Mouse (Mus musculus): ENCODE measurements at regions not wholly inside any gene's neighbourhood (a gene's known extent, or its start where the extent isn't known, plus 50 kb on each side); places are given as distances from the start of the nearest gene placed in this dataset.

DNA sequence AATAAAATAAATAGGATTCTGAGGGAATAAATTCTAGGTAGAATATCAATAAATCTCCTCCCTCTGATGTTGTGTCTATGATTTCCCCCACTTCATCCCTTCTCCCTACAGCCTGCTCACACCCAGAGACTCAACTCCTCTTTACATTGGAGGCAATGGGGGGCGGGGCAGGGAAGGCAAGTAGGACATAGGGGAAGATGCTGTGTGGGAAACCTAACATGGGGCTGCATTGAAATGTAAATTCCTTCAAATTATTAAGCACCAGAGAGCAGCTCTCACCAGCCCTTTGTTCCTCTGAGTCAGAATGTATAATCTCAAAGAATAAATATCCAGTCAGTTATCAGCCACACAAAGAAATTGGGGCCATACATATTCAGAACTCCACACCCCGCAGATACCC, 91.6 kb downstream of the Nuf2 start:
- in situ Hi-C loops (cut with MboI; ENCODE audit: low sequenced_read_pairs): no loop called here

DNA sequence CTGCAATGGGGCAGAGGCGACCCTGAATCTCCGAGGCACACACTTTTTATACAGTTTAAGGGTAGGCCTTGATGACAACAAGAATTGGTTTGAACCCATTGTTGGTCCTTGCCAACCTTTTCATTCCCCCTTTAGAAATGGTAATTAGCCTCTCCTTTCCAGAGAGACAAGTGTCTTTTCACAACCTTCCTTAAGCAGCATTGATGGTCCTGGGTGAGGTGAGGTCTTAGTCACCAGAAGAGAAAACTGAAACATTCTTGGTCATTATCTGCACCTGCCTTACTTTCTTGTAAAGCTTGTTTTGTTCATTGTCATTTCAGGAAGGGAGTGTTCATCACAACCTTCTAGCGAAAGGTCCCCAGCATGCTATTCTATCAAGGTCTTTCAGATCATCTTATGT, 93.3 kb downstream of the Nuf2 start:
- in situ Hi-C loops (cut with MboI; ENCODE audit: low sequenced_read_pairs): no loop called here

DNA sequence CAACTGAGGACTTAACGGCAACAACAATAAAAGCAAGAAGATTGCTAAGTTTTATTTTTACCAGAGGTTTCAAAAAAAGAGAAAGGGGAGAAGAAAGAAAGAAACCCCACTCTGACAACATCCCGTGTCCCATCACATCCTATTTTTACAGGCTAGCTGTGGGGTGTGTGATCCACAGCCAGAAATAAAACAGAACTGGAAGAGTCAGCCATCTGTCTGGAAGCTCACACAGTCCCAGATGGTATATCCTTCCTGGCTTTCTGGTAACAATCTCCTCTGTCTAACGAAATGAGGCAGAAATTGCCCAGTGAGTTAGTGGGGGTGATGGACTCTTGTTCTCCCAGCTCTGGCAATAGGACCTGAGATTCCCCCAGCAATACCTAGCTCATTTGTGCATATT, 108.9 kb downstream of the Nuf2 start:
- in situ Hi-C loops (cut with MboI; ENCODE audit: low sequenced_read_pairs): no loop called here

DNA sequence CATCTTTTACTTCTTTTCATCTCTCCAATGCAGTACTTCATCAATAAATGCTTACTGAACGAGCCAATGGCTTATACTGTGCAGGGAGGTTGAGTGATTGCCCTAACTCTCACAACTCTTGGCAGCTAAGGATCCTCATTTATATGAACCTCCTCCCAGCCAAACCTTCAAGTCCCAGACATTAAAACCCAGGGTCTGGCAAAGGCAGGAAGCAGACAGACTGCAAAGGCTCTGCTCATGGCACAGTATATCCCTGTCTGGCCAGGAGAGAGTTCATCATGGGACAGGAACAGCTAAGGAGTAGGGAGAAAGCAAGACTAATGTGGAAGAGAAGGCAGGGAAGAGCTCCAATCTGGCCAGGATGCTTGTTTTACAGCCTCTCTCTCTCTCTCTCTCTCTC, 109.6 kb downstream of the Nuf2 start:
- in situ Hi-C loops (cut with MboI; ENCODE audit: low sequenced_read_pairs): no loop called here

DNA sequence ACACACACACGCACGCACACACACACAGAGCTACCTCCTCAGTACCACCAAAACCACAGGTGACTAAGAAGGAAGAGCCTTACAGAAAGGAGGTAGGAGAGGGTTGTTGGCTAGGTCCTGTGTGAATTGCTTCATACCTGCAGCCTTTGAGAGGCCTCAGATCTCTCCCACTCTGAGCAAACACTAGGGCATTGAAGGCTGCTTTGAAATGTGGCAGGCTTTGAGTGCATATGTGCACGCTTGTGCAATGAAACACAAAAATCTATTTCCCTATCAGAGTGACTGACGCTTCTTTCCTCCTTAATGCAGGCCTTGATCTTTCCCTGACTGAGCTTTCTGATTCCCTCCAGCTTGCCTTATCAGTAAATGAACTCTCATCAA, 112.6 kb downstream of the Nuf2 start:
- in situ Hi-C loops (cut with MboI; ENCODE audit: low sequenced_read_pairs): no loop called here

DNA sequence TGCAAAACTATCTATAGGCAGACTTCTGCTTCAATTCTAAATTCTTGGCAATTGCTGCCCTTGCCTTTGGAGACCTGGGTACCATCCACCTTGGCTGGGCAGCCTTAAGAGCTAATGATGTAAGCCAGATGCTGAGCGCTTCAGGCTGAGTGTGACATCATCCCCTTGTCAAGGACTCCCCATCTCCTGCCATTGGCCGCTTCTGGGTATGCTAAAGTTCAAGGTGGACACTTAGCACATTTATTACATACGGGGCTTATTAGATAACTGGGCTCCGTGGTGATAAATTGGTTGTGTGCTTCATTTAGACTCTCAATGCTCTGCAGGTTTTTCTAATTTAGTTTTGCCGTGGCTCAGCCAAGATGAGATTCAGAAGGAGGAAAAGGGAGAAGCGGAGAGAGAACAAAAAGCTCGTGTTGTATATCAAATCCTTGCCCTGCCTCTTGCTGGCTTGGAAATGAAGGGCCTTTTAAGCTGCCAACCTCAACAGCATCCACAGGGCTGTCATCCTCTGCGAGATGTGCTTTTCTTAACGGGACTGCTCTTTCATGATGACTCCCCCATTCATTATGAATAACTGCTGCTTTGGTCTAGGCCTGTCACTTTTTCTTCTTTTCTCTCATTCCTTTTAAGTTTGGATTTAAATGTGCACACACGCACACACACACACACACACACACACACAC, 113.1 kb downstream of the Nuf2 start:
- in situ Hi-C loops (cut with MboI; ENCODE audit: low sequenced_read_pairs): no loop called here

DNA sequence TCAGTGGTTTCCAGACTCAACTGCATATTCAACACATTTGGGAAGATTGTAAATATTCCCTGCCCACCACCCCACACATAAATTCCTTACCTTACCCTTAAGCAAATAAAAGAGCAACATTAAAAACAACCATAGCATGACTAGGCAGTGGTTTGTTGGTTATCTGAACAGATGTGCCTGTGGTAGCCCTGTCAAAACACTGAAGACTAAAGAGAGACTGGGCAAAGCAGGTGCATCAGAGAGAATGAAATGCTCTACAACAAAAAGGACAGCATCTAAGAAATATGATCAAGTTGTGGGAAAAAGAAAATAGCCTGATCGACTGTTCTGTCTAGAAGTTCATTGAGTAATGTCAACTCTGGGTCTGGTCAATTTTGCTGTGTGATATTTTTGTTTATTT, 114.6 kb downstream of the Nuf2 start:
- in situ Hi-C loops (cut with MboI; ENCODE audit: low sequenced_read_pairs): no loop called here

DNA sequence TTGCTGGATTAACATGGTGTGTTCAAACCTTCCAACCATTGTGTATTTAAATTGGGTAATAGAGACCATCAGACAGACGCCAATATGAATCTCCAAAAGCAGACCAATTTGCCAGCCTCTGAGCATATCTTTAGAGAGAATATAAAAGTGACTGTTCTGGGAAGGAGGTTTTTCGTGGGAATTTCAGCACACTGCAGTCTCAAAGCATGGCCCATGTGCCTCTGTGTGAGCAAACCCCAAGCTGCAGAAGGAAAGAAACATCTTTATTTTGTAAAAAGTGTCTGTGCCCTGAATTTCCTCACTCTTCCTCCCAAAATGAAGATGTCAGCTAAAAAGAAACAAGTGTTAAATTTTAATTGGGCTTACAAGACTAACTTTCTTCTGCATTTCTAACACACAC, 123.1 kb downstream of the Nuf2 start:
- in situ Hi-C loops (cut with MboI; ENCODE audit: low sequenced_read_pairs): no loop called here

DNA sequence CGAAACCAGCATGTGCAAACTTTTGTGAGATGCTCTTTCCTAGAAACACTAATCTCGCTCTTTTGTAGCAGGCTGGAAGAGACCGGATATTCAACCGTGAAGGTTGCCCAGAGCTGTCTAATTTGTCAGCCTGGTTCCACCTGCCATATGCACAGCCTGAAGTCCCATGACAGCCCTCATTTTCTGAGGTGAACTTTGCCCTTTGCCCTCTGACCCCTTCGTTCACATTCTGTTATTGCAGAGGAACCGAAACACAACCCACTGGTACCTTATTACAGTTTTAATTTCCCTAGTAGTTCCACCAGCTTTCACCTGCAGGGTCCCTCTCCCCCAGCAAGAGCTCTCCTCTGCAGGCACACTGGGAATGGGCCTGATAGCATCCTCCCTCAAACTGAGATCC, 130.4 kb downstream of the Nuf2 start:
- in situ Hi-C loops (cut with MboI; ENCODE audit: low sequenced_read_pairs): no loop called here

DNA sequence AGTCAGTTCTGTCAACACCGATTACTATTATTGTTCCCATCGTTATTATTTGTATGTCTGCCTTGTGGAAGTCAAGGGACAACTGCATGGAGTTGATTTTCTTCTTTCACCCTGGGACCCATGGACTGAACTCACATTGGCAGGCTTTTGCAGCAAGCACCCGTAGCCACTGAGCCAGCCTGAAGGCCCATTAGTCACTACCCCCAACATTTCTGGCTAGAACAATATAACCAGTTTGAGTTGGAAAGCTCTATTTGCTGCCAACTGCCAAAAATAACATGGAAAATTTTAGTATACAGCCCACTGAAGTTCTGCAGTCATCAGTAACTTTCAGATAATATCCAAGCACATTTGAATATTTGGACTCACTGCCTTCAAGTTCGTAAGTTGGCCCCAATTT, 133.9 kb downstream of the Nuf2 start:
- in situ Hi-C loops (cut with MboI; ENCODE audit: low sequenced_read_pairs): no loop called here

DNA sequence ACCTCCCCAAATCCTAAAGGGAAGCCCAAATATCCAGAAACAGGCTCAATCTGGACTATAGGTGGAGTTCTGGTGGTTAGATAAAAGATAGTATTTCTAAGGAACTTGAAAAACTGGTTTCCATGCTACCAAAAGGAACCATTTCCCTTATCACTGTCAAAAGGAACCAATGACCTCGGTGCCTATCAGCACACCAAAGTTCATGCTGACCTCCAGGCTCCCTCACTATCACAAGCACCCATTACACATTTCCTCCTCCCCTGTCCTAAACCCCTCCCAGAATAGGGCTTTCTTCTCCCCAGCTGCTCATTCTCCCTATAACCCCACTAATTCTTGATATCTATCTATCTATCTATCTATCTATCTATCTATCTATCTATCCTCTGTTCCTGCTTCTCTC, 144.2 kb downstream of the Nuf2 start:
- in situ Hi-C loops (cut with MboI; ENCODE audit: low sequenced_read_pairs): no loop called here

DNA sequence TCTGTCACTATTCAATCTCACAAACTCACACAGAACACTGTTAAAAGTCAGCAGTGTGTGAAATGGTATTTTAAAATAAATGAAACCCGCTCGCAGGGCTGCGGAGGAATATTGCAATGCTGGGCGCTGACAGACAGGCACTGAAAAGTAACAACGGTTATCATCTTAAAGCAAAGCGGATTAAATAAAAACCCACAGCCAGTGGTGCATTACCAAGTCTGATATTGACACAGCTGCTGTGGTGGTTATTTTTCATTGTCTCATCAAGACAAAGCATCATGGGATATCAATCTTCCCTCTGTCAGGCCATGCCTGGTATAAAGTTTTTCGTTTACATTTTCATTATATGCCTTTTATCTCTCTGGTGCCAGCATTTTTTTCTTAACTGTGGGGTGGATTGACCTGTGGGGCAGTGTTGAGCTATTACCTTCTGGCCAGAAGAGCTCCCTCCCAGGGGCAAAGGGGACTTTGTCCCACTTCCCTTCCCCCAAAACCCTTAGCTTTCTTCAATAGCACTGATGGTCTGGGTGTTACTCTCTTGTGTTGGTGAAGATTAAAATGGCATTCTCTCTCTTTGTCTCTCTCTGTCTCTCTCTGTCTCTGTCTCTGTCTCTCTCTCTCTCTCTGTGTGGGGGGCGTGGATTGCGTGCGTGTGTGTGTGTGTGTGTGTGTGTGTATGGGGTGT, 145.4 kb downstream of the Nuf2 start:
- in situ Hi-C loops (cut with MboI; ENCODE audit: low sequenced_read_pairs): no loop called here

DNA sequence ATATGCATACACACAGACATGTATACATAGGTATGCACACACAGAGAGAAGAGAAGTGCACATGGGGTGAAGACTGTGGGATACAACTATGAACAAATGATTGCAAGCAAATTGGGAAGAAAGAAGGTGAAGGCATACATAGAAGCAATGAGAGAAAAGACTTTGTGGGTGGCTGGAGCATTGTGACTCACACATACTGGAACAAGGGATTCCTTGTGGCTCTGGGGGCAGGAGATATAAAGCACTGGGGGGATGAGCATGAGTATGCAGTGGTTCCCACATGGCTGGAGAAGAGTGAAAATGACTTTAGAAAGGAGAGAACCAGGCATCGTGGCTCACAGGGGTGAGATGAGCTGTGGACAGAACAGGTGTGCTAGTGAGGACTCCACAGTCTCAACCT, 156.6 kb downstream of the Nuf2 start:
- in situ Hi-C loops (cut with MboI; ENCODE audit: low sequenced_read_pairs): loop anchor here (25.0 kb wide), 1 partner anchor 1962 kb away; no protein-coding TSS in a partner anchor

DNA sequence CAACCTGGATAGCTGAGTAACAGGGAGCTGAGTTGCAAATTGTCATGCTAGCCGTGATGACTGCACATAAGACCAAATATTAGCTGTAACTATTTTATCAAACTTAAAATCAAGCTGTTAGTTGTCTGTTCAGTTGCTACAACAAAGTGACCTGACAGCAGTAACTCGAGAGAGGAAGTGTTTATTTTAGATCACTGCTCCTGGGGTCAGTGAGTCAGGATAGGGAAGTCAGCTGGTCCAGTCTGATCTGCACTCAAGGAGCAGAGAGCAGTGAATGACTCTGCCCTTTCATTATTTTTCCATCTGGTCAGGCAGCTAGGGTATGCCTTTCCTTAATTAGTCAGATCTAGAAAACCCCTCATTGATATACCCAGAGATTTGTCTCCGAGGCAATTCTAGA, 162.5 kb downstream of the Nuf2 start:
- in situ Hi-C loops (cut with MboI; ENCODE audit: low sequenced_read_pairs): loop anchor here (25.0 kb wide), 1 partner anchor 1956 kb away; no protein-coding TSS in a partner anchor

DNA sequence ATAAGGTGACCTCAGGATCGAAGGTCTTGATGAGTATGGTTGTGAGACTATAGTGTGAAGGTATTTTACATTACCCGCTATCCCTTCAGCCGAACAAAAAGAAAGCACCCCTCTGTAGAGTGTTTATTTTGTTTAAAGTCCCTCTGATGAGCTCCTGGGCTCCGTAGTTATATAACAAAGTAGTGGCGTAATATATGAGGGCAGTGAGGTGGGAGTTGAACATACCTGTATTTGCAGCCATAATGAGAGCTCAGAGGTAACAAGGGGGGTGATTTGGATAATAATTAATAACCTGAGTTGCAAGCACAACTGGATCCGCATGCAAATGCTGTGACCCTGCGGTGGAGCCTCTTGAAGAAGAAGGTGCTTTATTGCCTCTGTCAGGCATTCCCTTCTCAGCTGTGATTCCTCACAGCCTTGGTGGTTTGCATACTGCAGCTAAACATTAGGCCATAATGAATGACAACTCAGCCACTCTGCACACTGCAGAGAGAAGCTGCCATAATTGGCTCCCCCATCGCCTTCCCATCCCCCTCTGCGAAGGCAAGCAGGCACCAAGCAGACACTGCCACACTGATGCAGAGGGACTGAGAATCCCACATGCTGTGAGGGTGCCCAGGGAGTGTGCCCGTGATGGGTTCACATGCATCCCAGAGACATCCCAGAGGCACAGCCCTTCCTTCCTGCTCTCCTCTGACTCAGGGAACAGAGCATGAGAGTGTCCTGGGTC, 163.3 kb downstream of the Nuf2 start:
- in situ Hi-C loops (cut with MboI; ENCODE audit: low sequenced_read_pairs): loop anchor here (25.0 kb wide), 1 partner anchor 1956 kb away; no protein-coding TSS in a partner anchor

DNA sequence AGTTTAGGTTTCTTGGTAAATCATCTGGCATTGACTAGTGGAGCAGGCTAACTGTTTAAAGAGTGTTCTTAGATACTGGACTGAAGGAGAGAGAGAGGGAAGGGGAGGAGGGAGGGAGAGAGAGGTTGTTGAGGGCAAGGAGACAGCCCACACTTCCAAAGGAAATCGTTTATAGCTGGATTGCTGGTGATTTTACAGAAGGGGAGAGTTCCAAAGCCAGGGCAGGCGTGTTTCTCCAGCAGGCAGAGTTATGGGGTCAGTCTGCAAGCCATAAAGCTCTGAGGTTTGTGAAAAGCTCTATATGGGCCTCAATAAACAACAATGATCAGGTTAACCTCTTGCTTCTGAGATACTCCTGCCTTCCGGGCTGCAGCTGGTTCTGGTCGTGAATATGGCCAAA, 163.9 kb downstream of the Nuf2 start:
- in situ Hi-C loops (cut with MboI; ENCODE audit: low sequenced_read_pairs): loop anchor here (25.0 kb wide), 1 partner anchor 1955 kb away; no protein-coding TSS in a partner anchor

DNA sequence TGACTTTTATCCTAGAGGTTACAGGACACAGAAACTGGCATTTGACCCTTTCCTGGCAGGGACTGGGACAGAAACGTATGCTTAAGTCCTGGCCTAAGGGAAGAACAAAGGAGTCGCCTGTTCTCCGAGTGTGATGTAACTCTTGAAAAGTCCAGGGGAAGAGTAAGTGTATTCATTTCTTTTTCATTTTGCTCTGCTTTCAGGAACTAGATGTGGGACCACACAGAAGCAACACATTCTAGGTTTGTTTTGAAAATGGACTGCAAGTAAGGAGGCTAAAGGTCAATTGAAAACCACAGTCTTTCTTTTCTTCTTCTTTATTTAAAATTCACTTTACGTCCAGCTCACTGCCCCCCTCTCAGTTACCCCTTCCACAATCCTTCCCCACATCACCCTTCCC, 168.7 kb downstream of the Nuf2 start:
- in situ Hi-C loops (cut with MboI; ENCODE audit: low sequenced_read_pairs): loop anchor here (25.0 kb wide), 1 partner anchor 1950 kb away; no protein-coding TSS in a partner anchor

DNA sequence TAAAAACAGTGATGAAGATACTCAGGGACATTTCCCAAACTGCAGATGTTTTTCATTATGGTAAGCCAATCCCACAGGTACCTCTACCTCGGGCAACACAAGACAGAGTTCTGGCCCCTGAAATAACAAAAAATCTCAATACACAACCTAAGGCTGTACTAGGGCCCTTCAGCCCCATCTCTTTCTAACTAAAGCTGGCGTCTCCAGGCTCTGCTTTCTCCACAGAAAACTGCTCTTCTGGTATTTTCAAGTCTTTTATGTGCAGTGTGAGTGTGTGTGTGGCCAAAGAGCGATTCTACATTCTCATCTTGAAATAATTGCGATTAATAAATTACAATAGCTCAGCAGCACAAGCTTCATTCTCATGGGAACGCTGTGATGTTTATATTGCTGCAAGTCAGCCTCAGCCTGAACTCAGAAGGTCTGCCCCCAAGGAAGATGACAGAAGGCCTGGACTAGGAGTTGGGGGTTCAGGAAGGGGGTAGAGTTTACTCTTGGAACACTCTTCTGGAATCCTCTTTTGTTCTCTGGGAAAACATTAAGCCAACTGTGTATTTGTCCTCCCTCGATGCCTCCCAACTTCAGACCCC, 173.5 kb downstream of the Nuf2 start:
- in situ Hi-C loops (cut with MboI; ENCODE audit: low sequenced_read_pairs): loop anchor here (25.0 kb wide), 1 partner anchor 1945 kb away; no protein-coding TSS in a partner anchor

DNA sequence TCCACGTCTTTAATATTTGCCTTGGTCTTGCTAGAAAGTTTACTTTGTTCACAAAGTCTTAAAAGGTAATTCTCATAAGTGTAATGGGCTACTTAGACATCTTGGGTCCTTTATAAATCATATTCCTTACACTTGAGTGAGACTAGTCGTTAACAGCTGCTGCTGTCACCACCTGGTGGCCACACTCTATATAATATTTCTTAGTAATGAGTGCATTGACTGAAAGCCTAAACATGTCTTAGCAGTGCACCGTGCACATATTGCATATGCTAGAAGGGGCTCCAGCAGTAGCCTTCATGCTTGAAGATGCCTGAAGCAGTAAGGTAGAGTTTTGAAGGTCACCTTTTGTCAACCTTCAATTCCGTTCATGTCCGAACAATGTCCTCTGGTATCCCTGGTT, 177.2 kb downstream of the Nuf2 start:
- in situ Hi-C loops (cut with MboI; ENCODE audit: low sequenced_read_pairs): loop anchor here (25.0 kb wide), 1 partner anchor 1942 kb away; no protein-coding TSS in a partner anchor

DNA sequence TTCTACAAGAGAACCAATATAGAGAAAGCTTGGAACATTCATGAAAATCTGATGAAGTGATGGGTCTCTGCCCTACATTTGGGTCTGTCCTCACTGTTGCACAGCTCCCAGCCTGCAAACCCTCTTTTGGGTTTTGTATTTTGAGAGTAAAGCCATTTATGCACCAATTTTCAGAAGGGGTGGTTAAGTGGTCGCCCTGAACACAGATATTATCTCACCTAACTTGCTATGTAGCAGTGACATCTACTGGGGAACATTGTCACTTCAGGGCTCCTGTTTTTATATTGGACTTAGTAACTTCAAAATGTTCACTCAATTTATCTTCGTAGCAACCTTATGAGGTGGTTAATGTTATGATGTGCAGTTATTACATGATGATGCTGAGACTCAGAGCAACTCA, 183.6 kb downstream of the Nuf2 start:
- in situ Hi-C loops (cut with MboI; ENCODE audit: low sequenced_read_pairs): no loop called here

DNA sequence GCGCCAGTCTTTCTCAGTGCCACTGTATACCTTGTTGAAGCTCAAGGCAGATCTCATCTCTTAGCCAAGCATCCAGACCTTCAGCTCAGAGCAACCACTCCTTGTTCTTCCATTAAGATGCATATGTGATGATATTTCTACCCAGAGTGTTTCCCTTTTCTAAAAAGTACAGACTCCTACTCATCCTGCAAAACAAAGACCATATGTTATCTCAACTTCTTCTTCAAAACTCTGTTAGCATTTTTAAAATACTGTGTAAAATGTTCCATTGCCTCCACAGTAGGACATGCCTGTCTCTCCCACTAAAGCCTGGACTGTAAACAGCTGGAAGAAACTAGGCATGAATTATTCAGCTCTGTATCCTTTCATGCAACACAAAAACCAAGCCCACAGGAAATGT, 184.4 kb downstream of the Nuf2 start:
- in situ Hi-C loops (cut with MboI; ENCODE audit: low sequenced_read_pairs): no loop called here
